Mouse (Mus musculus) regulatory T cell (primary cell): ENCODE results near the gene Rgs13.
"Not testable (repeated sequence)": the region's sequence is repeated elsewhere in the genome, so short reads cannot be mapped to it uniquely, and the experiment has no call there.

Experiments
- in situ Hi-C: fragments of 300-600 bp; cut with MboI, MseI; formaldehyde crosslinking; loops from one replicate; pipeline ENCODE4 v1.15.1; 2025; ENCODE audit warnings: high pct_unique_total_duplicates

Rgs13 gene

DNA sequence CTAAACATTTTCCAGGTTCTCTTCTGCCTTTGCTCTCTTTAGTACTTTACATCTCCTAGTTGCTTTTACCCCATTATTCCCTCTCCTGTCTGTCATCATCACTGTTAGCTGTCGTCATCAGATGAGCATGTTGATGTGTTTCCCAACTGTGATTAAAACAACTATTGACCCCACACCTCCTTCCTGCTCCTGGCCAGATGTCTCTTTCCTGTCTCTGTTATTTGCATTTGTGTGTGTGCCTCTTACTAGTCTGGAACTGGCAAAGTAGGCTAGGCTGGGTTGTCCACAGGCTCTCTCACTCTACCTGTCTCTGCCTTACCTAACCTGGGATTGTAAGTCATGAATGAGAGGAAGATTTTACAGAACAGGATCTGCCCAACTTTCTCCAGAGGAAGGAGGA, 24.6 kb downstream of the Rgs13 start:
- in situ Hi-C loops, result no loop called here

- in situ Hi-C loops, result no loop called here
These were observed 25.0 kb downstream of the Rgs13 start for GRCm38 (mm10) chr1:144152184-144152525.

- in situ Hi-C loops, result no loop called here
These were observed 25.6 kb downstream of the Rgs13 start for GRCm38 (mm10) chr1:144151401-144152183.

DNA sequence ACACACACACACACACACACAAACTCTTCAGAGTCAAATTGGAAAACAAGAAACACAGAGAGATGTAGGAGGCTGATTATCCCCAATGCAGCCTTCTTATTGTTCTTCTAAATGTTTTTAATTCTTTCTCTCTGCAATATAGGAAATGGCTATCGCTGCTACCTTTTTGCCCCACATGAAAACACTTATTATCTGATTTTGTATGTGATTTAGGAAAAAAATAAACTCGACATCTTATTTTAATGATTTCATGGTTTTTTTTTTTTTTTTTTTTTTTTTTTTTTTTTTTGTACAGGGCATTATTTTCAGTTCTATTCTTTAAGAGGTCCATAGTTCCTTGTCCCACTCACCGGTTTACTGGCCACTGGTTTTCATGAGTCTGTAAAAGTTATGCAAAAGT, 27.2 kb downstream of the Rgs13 start:
- in situ Hi-C loops, result no loop called here

GRCm38 (mm10) chr1:144141398-144141797, 35.8 kb downstream of the Rgs13 start:
- in situ Hi-C loops, result not testable (repeated sequence)

GRCm38 (mm10) chr1:144139847-144140246, 37.3 kb downstream of the Rgs13 start:
- in situ Hi-C loops, result no loop called here

DNA sequence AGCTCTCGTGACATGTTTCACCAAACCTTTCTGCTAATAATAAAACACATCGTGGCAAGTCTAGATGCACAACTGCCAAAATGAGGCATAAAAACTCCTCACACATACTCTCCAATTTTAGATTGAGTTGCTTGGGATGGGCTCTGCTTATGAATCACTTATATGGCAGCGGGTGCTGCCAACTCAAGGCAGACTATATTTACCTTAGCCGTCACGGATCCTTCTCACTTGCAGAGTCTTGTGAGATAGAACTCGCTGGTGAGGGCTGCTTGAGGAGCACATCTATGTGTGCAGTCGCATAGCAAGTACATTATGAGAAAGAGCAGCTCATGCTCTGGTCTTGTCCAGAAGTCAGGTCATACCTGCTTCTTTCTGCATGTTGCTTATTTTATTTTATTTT, 49.2 kb downstream of the Rgs13 start:
- in situ Hi-C loops, result no loop called here

DNA sequence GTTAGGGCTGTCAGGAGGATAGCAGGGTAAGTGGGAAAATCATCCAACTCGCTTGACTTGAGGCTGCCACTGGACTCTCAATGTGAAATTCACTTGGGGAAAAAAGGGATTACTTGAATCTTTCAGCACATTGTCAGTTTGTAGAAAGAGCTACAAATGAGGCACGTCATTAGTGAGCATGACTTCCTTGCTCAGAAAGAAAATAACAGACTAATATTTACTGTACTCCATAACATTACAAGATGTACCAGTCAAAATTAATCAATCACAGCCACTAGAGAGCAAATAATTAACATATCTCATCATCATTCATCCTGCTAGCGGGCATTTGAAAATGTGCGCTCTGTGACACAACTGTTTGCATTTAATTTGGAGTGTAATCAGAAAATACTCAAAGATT, 57.1 kb downstream of the Rgs13 start:
- in situ Hi-C loops, result no loop called here

DNA sequence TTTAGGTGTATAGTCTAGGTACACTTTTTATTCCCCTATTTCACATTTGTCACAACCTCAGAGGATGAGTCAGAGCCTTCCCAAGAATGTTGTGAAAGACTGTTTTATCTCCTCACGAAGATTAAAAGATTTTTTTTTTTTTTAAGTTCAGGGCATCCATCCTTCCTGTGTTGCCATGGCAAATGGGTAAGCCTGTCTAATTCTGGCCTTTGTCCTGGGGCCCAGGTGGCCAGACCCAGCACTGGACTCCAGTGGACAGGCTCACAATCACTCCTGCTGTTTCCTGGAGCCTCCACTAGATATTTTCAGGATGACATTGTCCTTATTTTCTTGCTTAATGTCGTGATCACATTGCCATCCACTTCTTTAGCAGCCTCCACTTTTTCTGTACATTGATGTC, 57.7 kb downstream of the Rgs13 start:
- in situ Hi-C loops, result no loop called here

- in situ Hi-C loops, result no loop called here
These were observed 61.1 kb downstream of the Rgs13 start for GRCm38 (mm10) chr1:144115848-144116727.

- in situ Hi-C loops, result no loop called here
These were observed 63.6 kb downstream of the Rgs13 start for GRCm38 (mm10) chr1:144113438-144114074.

DNA sequence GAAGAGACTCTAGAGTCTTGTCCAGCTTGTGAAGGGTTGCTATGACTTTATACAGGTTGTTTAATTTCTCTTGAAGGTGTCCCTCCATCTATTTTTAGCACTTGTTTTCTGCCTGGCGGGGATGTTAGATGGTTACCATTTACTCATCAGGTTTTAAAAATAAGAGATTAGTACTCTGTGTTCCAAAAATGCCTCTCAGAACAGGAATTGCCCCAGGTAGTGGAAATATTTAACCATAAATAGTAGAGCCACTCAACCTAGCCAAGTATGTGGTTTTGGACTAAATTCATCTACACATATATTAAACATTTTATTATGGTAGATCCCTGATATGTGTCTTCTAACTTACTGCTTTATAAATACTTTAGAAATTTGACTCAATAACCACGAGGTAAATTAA, 64.2 kb downstream of the Rgs13 start:
- in situ Hi-C loops, result no loop called here

- in situ Hi-C loops, result no loop called here
These were observed 78.4 kb downstream of the Rgs13 start for GRCm38 (mm10) chr1:144098587-144099258.

- in situ Hi-C loops, result no loop called here
These were observed 86.8 kb downstream of the Rgs13 start for GRCm38 (mm10) chr1:144090410-144090809.
